Mouse (Mus musculus): ENCODE results near the gene Tgfbr2.

GRCm38 (mm10) chr9:116188952-116189666 is 13.9 kb upstream of the Tgfbr2 start:
- TF ChIP-seq CTCF (IDR thresholded peaks at IDR 0.05; ENCODE audit: extremely low read depth, insufficient read depth, low read length) (no peak), POLR2A (IDR thresholded peaks at IDR 0.05; ENCODE audit: extremely low read depth, insufficient read depth, low read length) (no peak)

Measured in cortical plate, adult 2 months (tissue).